Mouse (Mus musculus): Measurements from ENCODE around the gene Elf2. TPM values are rescaled to one million over a fixed set of nuclear protein-coding genes. Genes with fewer than 3 reads are reported as not detected.

Elf2 gene
- polyA plus RNA-seq, 1 experiment from 2014 or later = 69.6 TPM

- TF ChIP-seq CTCF (IDR thresholded peaks at IDR 0.05) = no peak
- ATAC-seq (no peak), DNase-seq (ENCODE audit: low read depth, low spot score) (no peak)
- POLR2A ChIA-PET = no interaction called here
- CTCF ChIA-PET = interaction anchor here (1.0 to 2.9 kb wide), 3 partner anchors 10 to 108 kb away, joined by 3 to 9 read pairs (median 3); no protein-coding TSS in a partner anchor
- in situ Hi-C loops (cut with MboI; ENCODE audit: low pct_unique_long_range_greater_than_20kb) = no loop called here
- H3K27me3 ChIP-seq = no peaks in the 10 kb centered on the region
Observed at GRCm38 (mm10) chr3:51305961-51306360, 34.5 kb downstream of the Elf2 start.

- DNase-seq (ENCODE audit: low read depth, low spot score) = no peak
- ATAC-seq = no peak
- ChIA-PET POLR2A (no interaction called here), CTCF (interaction anchor here (1.1 to 1.9 kb wide), 3 partner anchors 14 to 62 kb away, joined by 3 to 10 read pairs (median 4); no protein-coding TSS in a partner anchor)
- no peaks in the 10 kb centered on the region for H3K27me3 ChIP-seq
- in situ Hi-C loops (cut with MboI; ENCODE audit: low pct_unique_long_range_greater_than_20kb) = no loop called here
- no peak for TF ChIP-seq CTCF (IDR thresholded peaks at IDR 0.05)
Observed at GRCm38 (mm10) chr3:51302971-51303476, 37.4 kb downstream of the Elf2 start.

GRCm38 (mm10) chr3:51301583-51301982 is 38.9 kb downstream of the Elf2 start:
- ATAC-seq (no peak), DNase-seq (ENCODE audit: low read depth, low spot score) (no peak)
- in situ Hi-C loops (cut with MboI; ENCODE audit: low pct_unique_long_range_greater_than_20kb) = no loop called here
- no peak for TF ChIP-seq CTCF (IDR thresholded peaks at IDR 0.05)
- CTCF ChIA-PET = interaction anchor here (1.4 to 2.4 kb wide), 3 partner anchors 10 to 18 kb away, joined by 4 to 11 read pairs (median 10); no protein-coding TSS in a partner anchor
- POLR2A ChIA-PET = interaction anchor here (0.9 kb wide), 1 partner anchor 10 kb away, joined by 3 read pairs; no protein-coding TSS in a partner anchor
- H3K27me3 ChIP-seq = no peaks in the 10 kb centered on the region

- no peak for ATAC-seq
- no peak for TF ChIP-seq CTCF (IDR thresholded peaks at IDR 0.05)
- no peak for DNase-seq (ENCODE audit: low read depth, low spot score)
- in situ Hi-C loops (cut with MboI; ENCODE audit: low pct_unique_long_range_greater_than_20kb) = no loop called here
- POLR2A ChIA-PET = interaction anchor here (0.6 kb wide), 1 partner anchor 68 kb away, joined by 3 read pairs; no protein-coding TSS in a partner anchor
- CTCF ChIA-PET = interaction anchor here (1.0 to 1.3 kb wide), 3 partner anchors 9 to 22 kb away, joined by 3 to 6 read pairs (median 3); no protein-coding TSS in a partner anchor
- no peaks in the 10 kb centered on the region for H3K27me3 ChIP-seq
Observed at GRCm38 (mm10) chr3:51296790-51297189, 43.7 kb downstream of the Elf2 start.

- CTCF ChIA-PET = interaction anchor here (2.4 kb wide), 1 partner anchor 13 kb away, joined by 10 read pairs; no protein-coding TSS in a partner anchor
- H3K27me3 ChIP-seq = no peaks in the 10 kb centered on the region
- in situ Hi-C loops (cut with MboI; ENCODE audit: low pct_unique_long_range_greater_than_20kb) = no loop called here
- POLR2A ChIA-PET = no interaction called here
- ATAC-seq = no peak
- no peak for TF ChIP-seq CTCF (IDR thresholded peaks at IDR 0.05)
- no peak for DNase-seq (ENCODE audit: low read depth, low spot score)
Observed at GRCm38 (mm10) chr3:51295225-51295624, 45.2 kb downstream of the Elf2 start.

- ATAC-seq (no peak), DNase-seq (ENCODE audit: low read depth, low spot score) (no peak)
- in situ Hi-C loops (cut with MboI; ENCODE audit: low pct_unique_long_range_greater_than_20kb) = no loop called here
- CTCF ChIA-PET = interaction anchor here (0.9 to 2.4 kb wide), 4 partner anchors 14 to 74 kb away, joined by 3 to 10 read pairs (median 3); no protein-coding TSS in a partner anchor
- no peaks in the 10 kb centered on the region for H3K27me3 ChIP-seq
- POLR2A ChIA-PET = interaction anchor here (0.5 kb wide), 2 partner anchors 1196 to 1699 kb away, joined by 3 to 6 read pairs; no protein-coding TSS in a partner anchor
- TF ChIP-seq CTCF (IDR thresholded peaks at IDR 0.05) = no peak
Observed at GRCm38 (mm10) chr3:51294251-51294650, 46.2 kb downstream of the Elf2 start.

GRCm38 (mm10) chr3:51288880-51289821 is 51.3 kb downstream of the Elf2 start:
- TF ChIP-seq CTCF (IDR thresholded peaks at IDR 0.05) = peak; percentile 95
- H3K27me3 ChIP-seq = no peaks in the 10 kb centered on the region
- in situ Hi-C loops (cut with MboI; ENCODE audit: low pct_unique_long_range_greater_than_20kb) = loop anchor here (5.0 kb wide), 1 partner anchor 78 kb away; no protein-coding TSS in a partner anchor
- ATAC-seq = peak; percentile 62
- DNase-seq (ENCODE audit: low read depth, low spot score) = no peak
- ChIA-PET POLR2A (interaction anchor here (1.0 to 1.6 kb wide), 3 partner anchors 10 to 68 kb away, joined by 3 to 4 read pairs (median 4); no protein-coding TSS in a partner anchor), CTCF (interaction anchor here (0.8 to 2.8 kb wide), 35 partner anchors 7 to 118 kb away, joined by 3 to 36 read pairs (median 5); no protein-coding TSS in a partner anchor)

GRCm38 (mm10) chr3:51284375-51284774 is 56.1 kb downstream of the Elf2 start:
- no peak for TF ChIP-seq CTCF (IDR thresholded peaks at IDR 0.05)
- in situ Hi-C loops (cut with MboI; ENCODE audit: low pct_unique_long_range_greater_than_20kb) = no loop called here
- ATAC-seq = no peak
- ChIA-PET POLR2A (interaction anchor here (0.6 kb wide), 1 partner anchor 68 kb away, joined by 3 read pairs; no protein-coding TSS in a partner anchor), CTCF (interaction anchor here (1.3 to 4.9 kb wide), 5 partner anchors 31 to 81 kb away, joined by 3 to 17 read pairs (median 5); no protein-coding TSS in a partner anchor)
- DNase-seq (ENCODE audit: low read depth, low spot score) = no peak
- H3K27me3 ChIP-seq = no peaks in the 10 kb centered on the region

- no peak for DNase-seq (ENCODE audit: low read depth, low spot score)
- ATAC-seq = no peak
- in situ Hi-C loops (cut with MboI; ENCODE audit: low pct_unique_long_range_greater_than_20kb) = no loop called here
- TF ChIP-seq CTCF (IDR thresholded peaks at IDR 0.05) = no peak
- ChIA-PET CTCF (interaction anchor here (0.7 to 4.9 kb wide), 6 partner anchors 44 to 127 kb away, joined by 3 to 17 read pairs (median 4); partner anchors contain the start of gene Ndufc1), POLR2A (interaction anchor here (0.6 to 0.7 kb wide), 2 partner anchors 58 to 60 kb away, joined by 3 to 4 read pairs; partner anchors contain the start of gene Noct)
- no peaks in the 10 kb centered on the region for H3K27me3 ChIP-seq
Observed at GRCm38 (mm10) chr3:51281727-51282126, 58.7 kb downstream of the Elf2 start.

- ATAC-seq = no peak
- DNase-seq (ENCODE audit: low read depth, low spot score) = no peak
- no peaks in the 10 kb centered on the region for H3K27me3 ChIP-seq
- POLR2A ChIA-PET = interaction anchor here (0.5 to 1.7 kb wide), 6 partner anchors 8 to 1590 kb away, joined by 3 to 6 read pairs (median 4); no protein-coding TSS in a partner anchor
- in situ Hi-C loops (cut with MboI; ENCODE audit: low pct_unique_long_range_greater_than_20kb) = no loop called here
- CTCF ChIA-PET = interaction anchor here (1.0 to 3.6 kb wide), 7 partner anchors 9 to 102 kb away, joined by 3 to 22 read pairs (median 6); no protein-coding TSS in a partner anchor
- TF ChIP-seq CTCF (IDR thresholded peaks at IDR 0.05) = no peak
Observed at GRCm38 (mm10) chr3:51278433-51278832, 62.0 kb downstream of the Elf2 start.
